Mouse (Mus musculus): ENCODE data around the gene Tfap4.

Tfap4 gene

GRCm38 (mm10) chr16:4559715-4560144, at the start of gene Tfap4:
TSS of gene Tfap4 (minus strand) at chr16:4559854.
- DNase-seq (ENCODE audit: low spot score) = peak; percentile 76

- DNase-seq (ENCODE audit: low spot score) = no peak
Measured at GRCm38 (mm10) chr16:4608532-4609059, 48.9 kb upstream of the Tfap4 start.

GRCm38 (mm10) chr16:4607818-4608531, 48.3 kb upstream of the Tfap4 start:
- DNase-seq (ENCODE audit: low spot score) = peak; percentile 82

- DNase-seq (ENCODE audit: low spot score) = no peak
Measured at GRCm38 (mm10) chr16:4606431-4607084, 46.9 kb upstream of the Tfap4 start.

GRCm38 (mm10) chr16:4605514-4606131, 46.0 kb upstream of the Tfap4 start:
- no peak for DNase-seq (ENCODE audit: low spot score)

GRCm38 (mm10) chr16:4604293-4604837, 44.7 kb upstream of the Tfap4 start:
- DNase-seq (ENCODE audit: low spot score) = no peak

- DNase-seq (ENCODE audit: low spot score) = no peak
Measured at GRCm38 (mm10) chr16:4603453-4603837, 43.8 kb upstream of the Tfap4 start.

DNA sequence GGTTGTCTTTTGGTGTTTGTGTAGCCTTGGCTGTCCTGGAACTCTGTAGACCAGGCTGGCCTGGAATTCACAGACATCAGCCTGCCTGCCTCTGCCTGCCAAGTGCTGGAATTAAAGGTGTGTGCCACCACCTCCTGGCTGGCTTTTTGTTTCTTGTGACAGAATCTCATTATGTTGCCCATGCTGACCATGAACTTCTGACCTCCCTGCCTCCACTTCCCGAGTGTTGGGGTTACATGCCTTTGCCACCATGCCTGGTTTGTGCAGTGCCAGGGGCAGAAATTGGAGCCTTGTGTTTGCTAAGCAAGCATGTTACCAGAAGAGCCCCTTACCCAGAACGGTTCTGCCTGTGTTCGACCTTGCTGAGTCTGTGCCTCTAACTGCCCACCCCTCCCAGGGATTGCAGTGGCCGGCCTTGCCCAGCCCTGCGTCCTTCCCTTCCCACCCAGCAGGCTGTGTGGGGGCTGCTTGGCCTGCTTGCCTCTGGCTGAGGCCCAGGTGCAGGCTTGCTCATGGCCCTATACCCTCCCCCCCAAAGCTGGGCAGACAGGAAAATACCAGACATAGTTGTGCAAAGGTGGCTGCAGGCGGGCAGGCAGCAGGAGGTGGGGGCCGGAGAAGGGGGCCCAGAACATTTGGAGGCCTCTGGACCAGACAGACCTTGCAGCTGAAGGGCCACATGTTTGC, 43.3 kb upstream of the Tfap4 start:
- no peak for DNase-seq (ENCODE audit: low spot score)

DNA sequence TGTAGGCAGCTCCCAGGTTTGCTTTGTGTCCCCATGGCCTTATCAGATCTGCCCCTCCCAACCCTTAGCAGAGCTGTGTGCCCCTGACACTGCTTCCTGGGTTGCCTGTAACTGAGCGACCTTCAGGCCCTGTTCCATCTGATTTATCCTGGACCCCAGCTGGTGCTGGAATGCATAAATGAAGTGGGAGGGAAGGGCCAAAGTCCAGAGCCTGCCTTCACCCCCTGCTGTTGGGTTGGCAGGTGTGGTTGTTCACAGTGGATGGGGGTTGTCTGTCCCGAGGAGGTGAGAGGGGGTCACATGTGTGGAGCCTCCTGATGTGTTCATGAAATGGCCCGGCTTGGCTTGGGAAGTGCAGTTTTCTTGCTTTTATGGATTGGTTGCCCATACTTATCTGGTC, 42.5 kb upstream of the Tfap4 start:
- no peak for DNase-seq (ENCODE audit: low spot score)

GRCm38 (mm10) chr16:4600701-4601310, 41.2 kb upstream of the Tfap4 start:
- DNase-seq (ENCODE audit: low spot score) = no peak

DNA sequence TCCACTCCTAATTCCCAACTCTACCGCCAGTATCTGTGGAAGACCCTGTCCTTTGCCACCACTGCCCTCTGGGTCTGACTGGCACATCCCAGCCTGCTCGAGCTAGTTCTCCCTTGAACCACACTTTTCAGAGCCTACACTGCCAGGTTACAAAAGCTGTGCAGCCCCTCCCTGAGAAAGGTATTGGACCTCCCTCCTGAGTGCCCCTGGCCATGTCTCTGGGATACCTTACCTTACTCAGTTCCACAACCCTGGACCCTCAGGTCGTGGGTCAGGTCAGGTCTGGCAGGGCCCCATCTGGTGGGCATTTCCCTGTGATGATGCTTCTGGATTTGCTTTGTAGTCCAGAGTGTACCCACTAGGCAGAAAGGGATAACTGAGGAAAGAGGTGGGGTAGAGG, 40.0 kb upstream of the Tfap4 start:
- DNase-seq (ENCODE audit: low spot score) = no peak

- DNase-seq (ENCODE audit: low spot score) = no peak
Measured at GRCm38 (mm10) chr16:4598891-4599543, 39.4 kb upstream of the Tfap4 start.

GRCm38 (mm10) chr16:4598041-4598440, 38.4 kb upstream of the Tfap4 start:
- DNase-seq (ENCODE audit: low spot score) = no peak

DNA sequence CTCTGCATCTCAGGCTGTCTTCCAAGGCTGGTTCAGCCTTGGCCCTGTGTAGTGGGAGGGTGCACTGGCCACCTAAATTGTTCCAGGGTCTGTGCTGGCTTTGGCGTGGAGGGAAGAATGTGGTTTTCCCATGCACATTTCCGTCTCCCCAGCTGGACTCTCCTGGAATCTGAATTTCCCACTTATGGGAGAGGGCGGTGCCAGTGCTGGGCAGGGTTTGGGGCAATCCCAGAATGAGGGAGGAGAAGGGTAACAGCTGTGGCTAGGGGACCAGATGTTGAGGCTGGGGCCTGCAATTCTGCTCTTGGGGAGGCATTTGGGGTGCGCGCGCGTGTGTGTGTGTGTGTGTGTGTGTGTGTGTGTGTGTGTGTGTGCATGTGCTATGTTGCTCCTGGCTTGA, 37.6 kb upstream of the Tfap4 start:
- no peak for DNase-seq (ENCODE audit: low spot score)

- DNase-seq (ENCODE audit: low spot score) = no peak
Measured at GRCm38 (mm10) chr16:4596836-4597235, 37.2 kb upstream of the Tfap4 start.

GRCm38 (mm10) chr16:4596141-4596728, 36.6 kb upstream of the Tfap4 start:
- no peak for DNase-seq (ENCODE audit: low spot score)

DNA sequence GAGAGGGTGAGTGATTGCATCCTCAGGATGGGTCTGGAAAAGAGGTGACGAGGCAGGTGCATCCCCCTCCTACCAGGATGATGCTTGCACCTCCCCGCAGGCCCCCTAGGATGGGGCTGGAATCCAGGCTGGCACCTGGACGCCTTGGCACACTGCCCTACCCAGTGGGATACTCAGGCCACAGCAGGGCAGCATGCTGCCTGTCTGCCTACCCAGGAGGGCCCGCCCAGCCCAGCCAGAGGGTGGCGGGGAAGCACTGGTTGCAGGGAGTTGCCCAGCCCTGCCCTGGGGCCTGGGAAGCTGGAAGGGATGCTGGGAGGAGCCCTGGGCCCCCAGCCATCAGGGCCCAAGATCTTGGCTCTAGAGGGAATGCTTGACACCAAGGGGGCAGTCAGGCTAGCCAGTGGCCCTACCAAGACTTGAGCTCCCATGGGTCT, 35.9 kb upstream of the Tfap4 start:
- DNase-seq (ENCODE audit: low spot score) = no peak

- DNase-seq (ENCODE audit: low spot score) = no peak
Measured at GRCm38 (mm10) chr16:4594814-4595526, 35.3 kb upstream of the Tfap4 start.

DNA sequence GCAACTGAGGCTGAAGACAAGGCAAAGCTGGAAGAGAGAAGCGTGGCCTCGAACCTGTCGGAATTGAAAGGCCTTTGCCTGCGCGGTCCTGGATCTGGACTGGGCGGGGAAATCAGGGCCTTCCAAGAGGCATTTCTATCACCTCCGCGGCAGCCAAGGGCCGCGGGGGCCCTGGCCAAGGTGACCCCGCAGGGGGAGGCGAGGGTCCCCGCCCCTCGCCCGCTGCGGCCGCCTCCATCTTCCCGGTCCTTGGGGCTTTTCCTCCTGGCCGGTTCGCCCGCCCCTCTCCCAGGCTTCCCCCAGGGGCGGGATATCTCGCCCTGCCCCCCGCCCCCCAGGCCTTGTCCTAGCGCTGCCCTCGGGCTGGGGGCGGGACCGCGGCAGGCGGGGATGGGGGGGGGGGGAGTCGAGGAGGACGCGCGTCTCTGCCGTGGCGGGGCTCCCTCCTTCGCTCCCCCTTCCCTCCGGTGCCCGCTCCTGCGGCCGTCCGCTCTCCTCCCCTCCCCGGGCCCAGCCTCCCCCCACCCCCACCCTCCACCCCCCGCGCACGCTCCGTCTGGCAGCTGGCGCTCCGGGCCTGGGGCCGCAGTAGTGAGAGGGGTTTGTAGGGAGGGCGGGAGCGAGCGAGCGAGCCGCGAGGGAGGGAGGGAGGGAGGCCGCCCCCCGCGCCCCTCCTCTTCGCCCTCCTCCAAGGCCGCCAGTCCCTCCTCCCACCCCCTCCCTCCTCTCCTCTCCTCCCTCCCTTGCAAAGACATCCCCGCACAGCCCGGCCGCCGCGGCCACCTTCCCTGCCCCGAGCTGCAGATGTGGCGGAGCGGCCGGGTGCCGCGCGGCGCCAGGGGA, 34.5 kb upstream of the Tfap4 start, which contains the start of gene Glis2:
TSS of gene Glis2 (plus strand) at position 743 of the 843 bp plus-strand sequence.
- DNase-seq (ENCODE audit: low spot score) = no peak
